Mouse (Mus musculus): ENCODE results near the gene Bmpr1b. TPM values are rescaled to one million over a fixed set of nuclear protein-coding genes. Genes with fewer than 3 reads are reported as not detected.

Bmpr1b gene
- polyA plus RNA-seq, 1 experiment from 2014 or later, result 18.1 TPM

- H3K36me3 ChIP-seq, result no peaks in the 10 kb centered on the region
- H3K27me3 ChIP-seq, result peaks cover 4% of the 10 kb centered on the region; the same call in 1 of the 2 replicates
- H3K4me1 ChIP-seq (replicated peaks), result no peaks in the 10 kb centered on the region
- H3K27ac ChIP-seq, result no peak overlapping the region
- 94% methylated on average over 5 of the region's 5 CpGs for WGBS
- ATAC-seq (ENCODE audit: insufficient number of reproducible peaks, insufficient read depth, low FRiP score, low TSS enrichment, low read depth), result no peak
- no peak overlapping the region for H3K4me3 ChIP-seq (replicated peaks)
- no peak overlapping the region for H3K4me2 ChIP-seq
- no peak overlapping the region for H3K9ac ChIP-seq (replicated peaks)
- no peaks in the 10 kb centered on the region for H3K9me3 ChIP-seq
These were observed 285.0 kb downstream of the Bmpr1b start for GRCm38 (mm10) chr3:141884190-141884589.

GRCm38 (mm10) chr3:141882496-141882895 is 286.7 kb downstream of the Bmpr1b start:
- no peaks in the 10 kb centered on the region for H3K4me1 ChIP-seq (replicated peaks)
- ATAC-seq (ENCODE audit: insufficient number of reproducible peaks, insufficient read depth, low FRiP score, low TSS enrichment, low read depth), result no peak
- H3K9ac ChIP-seq (replicated peaks), result no peak overlapping the region
- H3K27me3 ChIP-seq, result no peaks in the 10 kb centered on the region
- 88% methylated on average over 2 of the region's 2 CpGs for WGBS
- H3K4me2 ChIP-seq, result no peak overlapping the region
- H3K9me3 ChIP-seq, result no peaks in the 10 kb centered on the region
- H3K36me3 ChIP-seq, result no peaks in the 10 kb centered on the region
- no peak overlapping the region for H3K27ac ChIP-seq
- no peak overlapping the region for H3K4me3 ChIP-seq (replicated peaks)

GRCm38 (mm10) chr3:141872337-141873042 is 296.7 kb downstream of the Bmpr1b start:
- 0 out of 2 replicates have a peak, but pooled peaks cover 5% of the 10 kb centered on the region for H3K9me3 ChIP-seq
- no peak overlapping the region for H3K4me2 ChIP-seq
- no peak overlapping the region for H3K27ac ChIP-seq
- H3K36me3 ChIP-seq, result peaks cover 15% of the 10 kb centered on the region; the same call in 1 of the 2 replicates
- H3K4me3 ChIP-seq (replicated peaks), result no peak overlapping the region
- no peaks in the 10 kb centered on the region for H3K4me1 ChIP-seq (replicated peaks)
- ATAC-seq (ENCODE audit: insufficient number of reproducible peaks, insufficient read depth, low FRiP score, low TSS enrichment, low read depth), result no peak
- 89% methylated on average over 10 of the region's 10 CpGs for WGBS
- no peaks in the 10 kb centered on the region for H3K27me3 ChIP-seq
- H3K9ac ChIP-seq (replicated peaks), result no peak overlapping the region

- Histone ChIP-seq H3K36me3 (peaks cover 15% of the 10 kb centered on the region; the same call in 1 of the 2 replicates), H3K4me3 (replicated peaks) (no peak overlapping the region), H3K27ac (no peak overlapping the region), H3K4me2 (no peak overlapping the region), H3K9me3 (0 out of 2 replicates have a peak, but pooled peaks cover 5% of the 10 kb centered on the region), H3K27me3 (no peaks in the 10 kb centered on the region), H3K9ac (replicated peaks) (no peak overlapping the region), H3K4me1 (replicated peaks) (no peaks in the 10 kb centered on the region)
- WGBS, result 76% methylated on average over 3 of the region's 3 CpGs
- ATAC-seq (ENCODE audit: insufficient number of reproducible peaks, insufficient read depth, low FRiP score, low TSS enrichment, low read depth), result no peak
These were observed 297.4 kb downstream of the Bmpr1b start for GRCm38 (mm10) chr3:141871805-141872204.

- peak; percentile 47; the same call in 1 of the 2 replicates for ATAC-seq (ENCODE audit: insufficient number of reproducible peaks, insufficient read depth, low FRiP score, low TSS enrichment, low read depth)
- Histone ChIP-seq H3K9ac (replicated peaks) (no peak overlapping the region), H3K9me3 (no peaks in the 10 kb centered on the region), H3K27me3 (peaks cover 5% of the 10 kb centered on the region; the same call in 1 of the 2 replicates), H3K4me3 (replicated peaks) (no peak overlapping the region), H3K36me3 (no peaks in the 10 kb centered on the region), H3K4me1 (replicated peaks) (no peaks in the 10 kb centered on the region), H3K4me2 (no peak overlapping the region), H3K27ac (no peak overlapping the region)
- 26% methylated on average over 13 of the region's 13 CpGs for WGBS
These were observed 306.3 kb downstream of the Bmpr1b start for GRCm38 (mm10) chr3:141862816-141863461.

- ATAC-seq (ENCODE audit: insufficient number of reproducible peaks, insufficient read depth, low FRiP score, low TSS enrichment, low read depth), result no peak
- peaks cover under 1% of the 10 kb centered on the region; the same call in 1 of the 2 replicates for H3K27me3 ChIP-seq
These were observed 312.1 kb downstream of the Bmpr1b start for GRCm38 (mm10) chr3:141857123-141857522.

GRCm38 (mm10) chr3:141854339-141854738 is 314.9 kb downstream of the Bmpr1b start:
- Histone ChIP-seq H3K9me3 (no peaks in the 10 kb centered on the region), H3K4me3 (replicated peaks) (no peak overlapping the region), H3K27me3 (no peaks in the 10 kb centered on the region), H3K9ac (replicated peaks) (no peak overlapping the region), H3K4me1 (replicated peaks) (no peaks in the 10 kb centered on the region), H3K4me2 (no peak overlapping the region), H3K36me3 (peaks cover 13% of the 10 kb centered on the region), H3K27ac (no peak overlapping the region)
- WGBS, result 85% methylated on average over 4 of the region's 4 CpGs
- no peak for ATAC-seq (ENCODE audit: insufficient number of reproducible peaks, insufficient read depth, low FRiP score, low TSS enrichment, low read depth)

More at GRCm38 (mm10) chr3:141857123-141857522, 312.1 kb downstream of the Bmpr1b start:
- WGBS, result 80% methylated on average over 8 of the region's 8 CpGs
- Histone ChIP-seq H3K9ac (replicated peaks) (no peak overlapping the region), H3K4me2 (no peak overlapping the region), H3K36me3 (peaks cover 13% of the 10 kb centered on the region), H3K4me1 (replicated peaks) (no peaks in the 10 kb centered on the region), H3K4me3 (replicated peaks) (no peak overlapping the region), H3K9me3 (no peaks in the 10 kb centered on the region), H3K27ac (no peak overlapping the region)

- no peak for ATAC-seq (ENCODE audit: insufficient number of reproducible peaks, insufficient read depth, low FRiP score, low TSS enrichment, low read depth)
- 77% methylated on average over 7 of the region's 7 CpGs for WGBS
- H3K4me2 ChIP-seq, result no peak overlapping the region
- H3K4me1 ChIP-seq (replicated peaks), result no peaks in the 10 kb centered on the region
- H3K9me3 ChIP-seq, result no peaks in the 10 kb centered on the region
- no peak overlapping the region for H3K27ac ChIP-seq
- no peaks in the 10 kb centered on the region for H3K27me3 ChIP-seq
- H3K4me3 ChIP-seq (replicated peaks), result no peak overlapping the region
- H3K36me3 ChIP-seq, result no peaks in the 10 kb centered on the region; the same call in 1 of the 2 replicates
- H3K9ac ChIP-seq (replicated peaks), result no peak overlapping the region
These were observed 319.1 kb downstream of the Bmpr1b start for GRCm38 (mm10) chr3:141850141-141850540.

- 68% methylated on average over 1 of the region's 1 CpGs for WGBS
- Histone ChIP-seq H3K9me3 (no peaks in the 10 kb centered on the region), H3K4me2 (no peak overlapping the region), H3K4me1 (replicated peaks) (0 out of 2 replicates have a peak, but pooled peaks cover 2% of the 10 kb centered on the region), H3K27me3 (no peaks in the 10 kb centered on the region), H3K9ac (replicated peaks) (no peak overlapping the region), H3K4me3 (replicated peaks) (no peak overlapping the region), H3K27ac (no peak overlapping the region), H3K36me3 (no peaks in the 10 kb centered on the region; the same call in 1 of the 2 replicates)
- ATAC-seq (ENCODE audit: insufficient number of reproducible peaks, insufficient read depth, low FRiP score, low TSS enrichment, low read depth), result no peak
These were observed 320.0 kb downstream of the Bmpr1b start for GRCm38 (mm10) chr3:141849206-141849605.

GRCm38 (mm10) chr3:141838864-141839263 is 330.4 kb downstream of the Bmpr1b start:
- no peak for ATAC-seq (ENCODE audit: insufficient number of reproducible peaks, insufficient read depth, low FRiP score, low TSS enrichment, low read depth)
- H3K9me3 ChIP-seq, result no peaks in the 10 kb centered on the region
- no peaks in the 10 kb centered on the region for H3K4me1 ChIP-seq (replicated peaks)
- no peak overlapping the region for H3K9ac ChIP-seq (replicated peaks)
- no peak overlapping the region for H3K4me2 ChIP-seq
- no peaks in the 10 kb centered on the region for H3K27me3 ChIP-seq
- 0 out of 2 replicates have a peak, but pooled peaks cover 21% of the 10 kb centered on the region for H3K36me3 ChIP-seq
- no peak overlapping the region for H3K27ac ChIP-seq
- H3K4me3 ChIP-seq (replicated peaks), result no peak overlapping the region
- WGBS, result 39% methylated on average over 7 of the region's 7 CpGs

- 24% methylated on average over 3 of the region's 3 CpGs for WGBS
- Histone ChIP-seq H3K9me3 (no peaks in the 10 kb centered on the region), H3K36me3 (peaks cover 25% of the 10 kb centered on the region; the same call in 1 of the 2 replicates), H3K4me2 (no peak overlapping the region), H3K4me1 (replicated peaks) (no peaks in the 10 kb centered on the region), H3K9ac (replicated peaks) (no peak overlapping the region), H3K4me3 (replicated peaks) (no peak overlapping the region), H3K27me3 (no peaks in the 10 kb centered on the region), H3K27ac (no peak overlapping the region)
- ATAC-seq (ENCODE audit: insufficient number of reproducible peaks, insufficient read depth, low FRiP score, low TSS enrichment, low read depth), result no peak
These were observed 338.1 kb downstream of the Bmpr1b start for GRCm38 (mm10) chr3:141831135-141831534.

Data from limb, embryonic 12.5 days (tissue).